Mouse (Mus musculus) ES-Bruce4 (cell line): ENCODE measurements around the gene Mettl24. TPM values are rescaled to one million over a fixed set of nuclear protein-coding genes. Genes with fewer than 3 reads are reported as not detected.
A peak's percentile ranks its signal among the peaks of the same experiment; 100 is the strongest.

Experiments
- H3K27ac ChIP-seq: 2 replicates; pipeline ENCODE4 v1.5.1; 2012; ENCODE audit warnings: low read length, inconsistent platforms; ENCODE audit not compliant: insufficient read depth
- H3K27me3 ChIP-seq: 2 replicates; pipeline ENCODE4 v1.6.1; 2012; ENCODE audit warnings: mild to moderate bottlenecking, low read length, inconsistent platforms; ENCODE audit not compliant: control insufficient read depth, poor library complexity, insufficient read depth, severe bottlenecking
- H3K36me3 ChIP-seq: 2 replicates; pipeline ENCODE4 v1.6.1; 2012; ENCODE audit warnings: inconsistent platforms, mild to moderate bottlenecking, low read length, moderate library complexity; ENCODE audit not compliant: control insufficient read depth, poor library complexity, insufficient read depth, severe bottlenecking
- H3K4me1 ChIP-seq: one replicate; pipeline ENCODE4 v1.8.1; 2011; ENCODE audit warnings: low read length; ENCODE audit not compliant: control insufficient read depth, insufficient read depth
- H3K4me3 ChIP-seq: 2 replicates; pipeline ENCODE4 v1.5.1; 2011; ENCODE audit warnings: low read depth, mild to moderate bottlenecking, low read length
- H3K9ac ChIP-seq: 2 replicates; pipeline ENCODE4 v1.6.1; 2012; ENCODE audit warnings: low read depth, mild to moderate bottlenecking, inconsistent platforms; ENCODE audit not compliant: poor library complexity, severe bottlenecking
- H3K9me3 ChIP-seq: replicated peaks from 2 replicates; pipeline ENCODE4 v1.6.1; 2012; ENCODE audit warnings: mild to moderate bottlenecking, low read length, inconsistent platforms; ENCODE audit not compliant: control insufficient read depth, poor library complexity, insufficient read depth, severe bottlenecking
- CTCF ChIP-seq: IDR thresholded peaks from one replicate; pipeline ENCODE4 v1.8.1; 2011; ENCODE audit warnings: low read depth, low read length
- EP300 ChIP-seq: IDR thresholded peaks from 2 replicates; pipeline ENCODE4 v1.6.1; 2011; ENCODE audit warnings: low read depth, low read length; ENCODE audit not compliant: insufficient read depth
- POLR2A ChIP-seq: IDR thresholded peaks from one replicate; pipeline ENCODE4 v1.8.1; 2011; ENCODE audit warnings: low read length; ENCODE audit not compliant: insufficient read depth
- polyA plus RNA-seq: library from polyadenylated mRNA; stranded (reverse); fragments of >200 nt; gene quantifications from 2 replicates; pipeline ENCODE4 v1.2.4, GENCODE M21; 2011; ENCODE audit warnings: low read depth; ENCODE audit not compliant: missing spikeins, insufficient read depth, insufficient read length

Gene Mettl24
- polyA plus RNA-seq, 1 experiment, result 0.39 TPM

GRCm38 (mm10) chr10:40719062-40719461 lies 36.0 kb downstream of the Mettl24 start:
- no peaks in the 10 kb centered on the region for H3K36me3 ChIP-seq
- TF ChIP-seq POLR2A (no peak), CTCF (no peak), EP300 (no peak)
- no peak overlapping the region for H3K9ac ChIP-seq
- no peaks in the 10 kb centered on the region for H3K9me3 ChIP-seq
- H3K27ac ChIP-seq, result no peak overlapping the region
- no peaks in the 10 kb centered on the region for H3K4me1 ChIP-seq
- H3K4me3 ChIP-seq, result no peak overlapping the region
- H3K27me3 ChIP-seq, result no peaks in the 10 kb centered on the region; the same call in 1 of the 2 replicates

- Histone ChIP-seq H3K4me1 (no peaks in the 10 kb centered on the region), H3K9ac (no peak overlapping the region), H3K27me3 (no peaks in the 10 kb centered on the region; the same call in 1 of the 2 replicates), H3K36me3 (no peaks in the 10 kb centered on the region), H3K9me3 (no peaks in the 10 kb centered on the region), H3K27ac (no peak overlapping the region), H3K4me3 (no peak overlapping the region)
- TF ChIP-seq EP300 (no peak), POLR2A (no peak), CTCF (no peak)
Observed at GRCm38 (mm10) chr10:40720883-40721282, 37.8 kb downstream of the Mettl24 start.

- no peaks in the 10 kb centered on the region for H3K36me3 ChIP-seq
- H3K9ac ChIP-seq, result no peak overlapping the region
- H3K27ac ChIP-seq, result no peak overlapping the region
- no peak overlapping the region for H3K4me3 ChIP-seq
- no peaks in the 10 kb centered on the region for H3K9me3 ChIP-seq
- TF ChIP-seq CTCF (no peak), EP300 (no peak), POLR2A (no peak)
- H3K27me3 ChIP-seq, result no peaks in the 10 kb centered on the region; the same call in 1 of the 2 replicates
- no peaks in the 10 kb centered on the region for H3K4me1 ChIP-seq
Observed at GRCm38 (mm10) chr10:40724342-40724741, 41.3 kb downstream of the Mettl24 start.

GRCm38 (mm10) chr10:40725066-40725465 lies 42.0 kb downstream of the Mettl24 start:
- no peak overlapping the region for H3K9ac ChIP-seq
- peak; percentile 37 for TF ChIP-seq CTCF
- TF ChIP-seq POLR2A, result no peak
- H3K4me1 ChIP-seq, result no peaks in the 10 kb centered on the region
- H3K36me3 ChIP-seq, result no peaks in the 10 kb centered on the region
- H3K27me3 ChIP-seq, result no peaks in the 10 kb centered on the region; the same call in 1 of the 2 replicates
- no peak overlapping the region for H3K4me3 ChIP-seq
- no peak overlapping the region for H3K27ac ChIP-seq
- no peaks in the 10 kb centered on the region for H3K9me3 ChIP-seq

GRCm38 (mm10) chr10:40725471-40725870 lies 42.4 kb downstream of the Mettl24 start:
- no peak overlapping the region for H3K9ac ChIP-seq
- H3K36me3 ChIP-seq, result no peaks in the 10 kb centered on the region
- no peak for TF ChIP-seq CTCF
- TF ChIP-seq EP300, result no peak
- TF ChIP-seq POLR2A, result no peak
- no peak overlapping the region for H3K27ac ChIP-seq
- H3K9me3 ChIP-seq, result no peaks in the 10 kb centered on the region
- no peaks in the 10 kb centered on the region for H3K4me1 ChIP-seq
- H3K4me3 ChIP-seq, result no peak overlapping the region
- H3K27me3 ChIP-seq, result no peaks in the 10 kb centered on the region

GRCm38 (mm10) chr10:40726288-40726902 lies 43.3 kb downstream of the Mettl24 start:
- H3K27ac ChIP-seq, result no peak overlapping the region
- no peaks in the 10 kb centered on the region for H3K4me1 ChIP-seq
- no peaks in the 10 kb centered on the region for H3K27me3 ChIP-seq
- H3K36me3 ChIP-seq, result no peaks in the 10 kb centered on the region
- TF ChIP-seq EP300, result no peak
- no peak for TF ChIP-seq CTCF
- TF ChIP-seq POLR2A, result no peak
- no peaks in the 10 kb centered on the region for H3K9me3 ChIP-seq
- H3K4me3 ChIP-seq, result no peak overlapping the region
- H3K9ac ChIP-seq, result no peak overlapping the region
